Mouse (Mus musculus): ENCODE data around the gene Tbx2.

The Tbx2 gene

GRCm38 (mm10) chr11:85842596-85843346, 10.4 kb downstream of the Tbx2 start:
- TF ChIP-seq GATA4 (IDR thresholded peaks at IDR 0.05; ENCODE audit: insufficient replicate concordance, low read length): no peak

GRCm38 (mm10) chr11:85843347-85843692, 11.0 kb downstream of the Tbx2 start:
- no peak for TF ChIP-seq GATA4 (IDR thresholded peaks at IDR 0.05; ENCODE audit: insufficient replicate concordance, low read length)

GRCm38 (mm10) chr11:85844144-85844965, 12.0 kb downstream of the Tbx2 start:
- no peak for TF ChIP-seq GATA4 (IDR thresholded peaks at IDR 0.05; ENCODE audit: insufficient replicate concordance, low read length)

- no peak for TF ChIP-seq GATA4 (IDR thresholded peaks at IDR 0.05; ENCODE audit: insufficient replicate concordance, low read length)
Measured at GRCm38 (mm10) chr11:85844971-85845370, 12.6 kb downstream of the Tbx2 start.

- no peak for TF ChIP-seq GATA4 (IDR thresholded peaks at IDR 0.05; ENCODE audit: insufficient replicate concordance, low read length)
Measured at GRCm38 (mm10) chr11:85845921-85846320, 13.6 kb downstream of the Tbx2 start.

- TF ChIP-seq GATA4 (IDR thresholded peaks at IDR 0.05; ENCODE audit: insufficient replicate concordance, low read length): no peak
Measured at GRCm38 (mm10) chr11:85846509-85846908, 14.2 kb downstream of the Tbx2 start.

GRCm38 (mm10) chr11:85849037-85849436, 16.7 kb downstream of the Tbx2 start:
- no peak; the same call in 1 of the 2 replicates for TF ChIP-seq GATA4 (IDR thresholded peaks at IDR 0.05; ENCODE audit: insufficient replicate concordance, low read length)

GRCm38 (mm10) chr11:85850233-85850632, 17.9 kb downstream of the Tbx2 start, which contains the start of gene Gm11444:
Gene Gm11444 (minus strand): TSS chr11:85850333.
- no peak for TF ChIP-seq GATA4 (IDR thresholded peaks at IDR 0.05; ENCODE audit: insufficient replicate concordance, low read length)

- TF ChIP-seq GATA4 (IDR thresholded peaks at IDR 0.05; ENCODE audit: insufficient replicate concordance, low read length): no peak
Measured at GRCm38 (mm10) chr11:85850758-85851157, 18.4 kb downstream of the Tbx2 start.

GRCm38 (mm10) chr11:85857997-85858698, 25.8 kb downstream of the Tbx2 start:
- no peak for TF ChIP-seq GATA4 (IDR thresholded peaks at IDR 0.05; ENCODE audit: insufficient replicate concordance, low read length)

GRCm38 (mm10) chr11:85864363-85864762, 32.0 kb downstream of the Tbx2 start:
- no peak for TF ChIP-seq GATA4 (IDR thresholded peaks at IDR 0.05; ENCODE audit: insufficient replicate concordance, low read length)

GRCm38 (mm10) chr11:85876059-85876788, 43.9 kb downstream of the Tbx2 start:
- TF ChIP-seq GATA4 (IDR thresholded peaks at IDR 0.05; ENCODE audit: insufficient replicate concordance, low read length): no peak

- TF ChIP-seq GATA4 (IDR thresholded peaks at IDR 0.05; ENCODE audit: insufficient replicate concordance, low read length): no peak
Measured at GRCm38 (mm10) chr11:85884498-85884897, 52.1 kb downstream of the Tbx2 start.

GRCm38 (mm10) chr11:85885665-85886428, 53.5 kb downstream of the Tbx2 start, which contains the start of gene Tbx4:
Gene Tbx4 (plus strand): TSS chr11:85886422.
- TF ChIP-seq GATA4 (IDR thresholded peaks at IDR 0.05; ENCODE audit: insufficient replicate concordance, low read length): no peak
